Mouse (Mus musculus): ENCODE measurements around the gene Edar. TPM values are rescaled to one million over a fixed set of nuclear protein-coding genes. Genes with fewer than 3 reads are reported as not detected.

The Edar gene
- total RNA-seq (2023), result not detected

GRCm38 (mm10) chr10:58675533-58675932, at the start of gene Edar:
Edar (minus strand) TSS chr10:58675654.

GRCm38 (mm10) chr10:58718110-58718509, 42.7 kb upstream of the Edar start, which contains the start of gene Gm17542:
Gm17542 (minus strand) TSS chr10:58718210.

Other genes starting within 250 kb of the Edar start
- 10 to 100 TPM; 92.5 to 94.3 TPM for gene Ranbp2, start 228.7 kb downstream of the Edar start, total RNA-seq (2023)
- 1 to 10 TPM; 3.7 to 4.0 TPM for gene Ccdc138, start 177.7 kb downstream of the Edar start, total RNA-seq (2023)
- not detected for gene Gm17542, start 42.6 kb upstream of the Edar start, total RNA-seq (2023)
- not detected for gene Sh3rf3, start 137.7 kb upstream of the Edar start, total RNA-seq (2023)